Mouse (Mus musculus): Measurements from ENCODE around the gene Rnf213.
A peak's percentile ranks its signal among the peaks of the same experiment; 100 is the strongest.
"Not testable (repeated sequence)": the region's sequence is repeated elsewhere in the genome, so short reads cannot be mapped to it uniquely, and the experiment has no call there.

Gene Rnf213

GRCm38 (mm10) chr11:119392800-119393482 lies at the start of gene Rnf213:
Rnf213 (plus strand) TSS chr11:119393100.
- peak; percentile 17 for DNase-seq

DNA sequence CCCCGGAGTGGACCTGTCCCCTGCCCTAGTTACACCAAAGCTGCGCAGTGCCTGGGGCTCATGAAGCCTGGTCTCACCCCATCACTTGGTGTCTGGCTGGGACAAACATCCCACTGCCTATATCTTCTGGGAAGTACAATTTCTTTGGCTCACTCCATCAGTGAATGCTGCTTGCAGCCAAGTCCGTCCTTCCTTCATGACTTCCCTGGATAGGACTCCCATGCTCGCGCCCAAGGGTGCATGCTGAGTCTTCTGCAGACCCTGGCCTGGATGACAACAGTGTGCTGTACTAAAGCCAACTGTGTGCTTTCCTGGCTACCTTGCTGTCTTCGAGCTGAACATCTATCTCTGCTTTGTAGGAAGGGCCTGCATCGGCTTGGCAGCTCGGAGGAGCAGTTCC lies 48.7 kb upstream of the Rnf213 start:
- DNase-seq: no peak

DNA sequence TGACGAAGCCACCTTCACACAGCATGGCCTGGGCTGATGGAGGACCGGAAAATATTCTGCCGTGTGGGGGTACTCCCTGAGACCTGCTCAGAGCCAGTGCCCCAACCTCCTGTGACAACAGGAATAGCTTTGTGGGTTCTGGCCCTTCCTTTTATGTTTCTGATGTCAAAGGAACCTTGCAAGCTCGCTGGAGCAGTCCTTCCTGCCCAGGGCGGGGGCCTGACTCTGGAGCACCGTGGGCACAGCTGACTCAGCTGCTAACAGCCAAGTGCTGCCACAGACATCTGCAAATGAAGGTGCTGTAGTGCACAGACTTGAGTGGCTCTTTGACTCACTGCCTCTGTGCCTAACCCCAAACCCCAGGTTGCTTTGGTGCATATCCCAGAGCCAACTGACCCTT lies 48.0 kb upstream of the Rnf213 start:
- no peak for DNase-seq

DNA sequence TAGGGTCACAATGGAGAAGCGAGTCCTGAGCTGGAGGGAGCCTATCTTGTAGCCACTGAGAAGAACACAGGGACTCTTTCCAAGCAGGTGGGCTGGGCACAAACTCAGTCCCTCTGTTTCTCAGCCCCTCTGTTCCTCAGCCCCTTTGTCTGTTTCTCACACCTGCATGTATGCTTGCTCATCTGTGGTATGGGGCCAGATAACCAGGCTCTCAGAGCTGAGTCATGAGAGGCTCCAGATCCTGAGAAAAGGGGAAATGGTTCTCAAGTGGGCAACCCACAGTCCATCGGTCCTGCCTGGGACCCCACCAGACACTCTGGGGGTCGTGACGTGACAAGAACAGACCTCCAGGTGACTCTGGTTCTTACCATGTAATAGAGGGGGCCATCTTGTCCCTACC lies 45.8 kb upstream of the Rnf213 start:
- DNase-seq: no peak

DNA sequence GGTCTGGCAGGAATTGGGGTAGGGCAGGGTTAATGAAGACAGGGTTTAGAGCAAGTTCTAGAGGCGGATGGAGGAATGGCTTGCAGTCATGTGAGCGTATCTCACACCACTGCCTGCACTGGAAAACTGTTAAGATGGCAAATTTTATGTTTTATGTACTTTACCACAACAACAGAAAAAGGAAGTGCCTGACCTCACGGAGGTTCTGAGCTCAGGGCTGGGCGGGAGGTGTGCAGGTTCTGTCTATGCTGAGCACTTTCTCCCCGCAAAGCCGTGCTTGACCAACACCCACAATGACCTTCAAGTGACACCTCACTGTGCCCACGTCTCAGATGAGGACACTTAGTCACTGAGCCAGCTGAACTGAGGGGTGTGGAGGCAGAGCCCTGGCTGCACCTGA lies 40.8 kb upstream of the Rnf213 start:
- no peak for DNase-seq

DNA sequence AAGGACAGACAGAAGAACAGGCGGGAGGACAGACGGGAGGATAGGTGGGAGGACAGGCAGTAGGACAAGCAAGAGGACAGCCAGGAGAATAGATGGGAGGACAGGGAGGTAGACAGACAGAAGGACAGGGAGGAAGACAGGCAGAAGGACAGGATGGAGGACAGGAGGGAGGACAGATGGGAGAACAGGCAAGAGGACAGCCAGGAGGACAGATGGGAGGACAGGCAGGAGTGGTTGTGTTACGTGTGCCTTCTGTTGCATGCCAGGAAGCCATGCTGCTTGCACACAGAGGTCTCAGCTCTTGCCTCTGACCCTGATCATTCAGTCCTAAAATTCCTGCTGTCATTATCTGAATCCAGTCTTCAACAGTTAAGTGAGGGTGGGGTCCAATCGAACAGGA lies 39.0 kb upstream of the Rnf213 start:
- DNase-seq: no peak

GRCm38 (mm10) chr11:119354798-119355442 lies 38.0 kb upstream of the Rnf213 start:
- DNase-seq: no peak

- DNase-seq: peak; percentile 74
Measured at GRCm38 (mm10) chr11:119355443-119356385, 37.2 kb upstream of the Rnf213 start, which contains the start of the genes Sgsh and Slc26a11. Sgsh (minus strand) TSS chr11:119355536. Slc26a11 (plus strand) TSS chr11:119355557.

DNA sequence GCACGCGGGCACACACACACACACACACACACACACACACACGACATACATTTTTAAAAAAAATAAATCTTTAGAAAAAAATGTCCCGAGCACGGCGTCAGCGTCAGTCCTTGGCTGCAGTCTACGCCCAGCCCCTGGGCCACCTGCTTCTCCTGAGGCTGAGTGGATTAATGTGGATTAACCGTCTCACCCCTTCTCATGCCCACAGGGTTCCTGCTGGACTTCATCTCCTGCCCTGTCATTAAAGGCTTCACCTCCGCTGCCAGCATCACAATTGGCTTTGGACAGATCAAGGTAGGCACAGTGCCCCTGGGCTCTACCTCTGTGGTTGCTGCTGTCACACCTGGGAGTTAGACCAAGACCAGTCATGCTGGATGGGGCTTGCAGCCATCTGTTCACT lies 33.8 kb upstream of the Rnf213 start:
- DNase-seq: no peak

- DNase-seq: no peak
Measured at GRCm38 (mm10) chr11:119362769-119363533, 29.9 kb upstream of the Rnf213 start.

- DNase-seq: peak; percentile 65
Measured at GRCm38 (mm10) chr11:119363534-119364145, 29.3 kb upstream of the Rnf213 start.

GRCm38 (mm10) chr11:119375425-119375824 lies 17.5 kb upstream of the Rnf213 start:
- no peak for DNase-seq

DNA sequence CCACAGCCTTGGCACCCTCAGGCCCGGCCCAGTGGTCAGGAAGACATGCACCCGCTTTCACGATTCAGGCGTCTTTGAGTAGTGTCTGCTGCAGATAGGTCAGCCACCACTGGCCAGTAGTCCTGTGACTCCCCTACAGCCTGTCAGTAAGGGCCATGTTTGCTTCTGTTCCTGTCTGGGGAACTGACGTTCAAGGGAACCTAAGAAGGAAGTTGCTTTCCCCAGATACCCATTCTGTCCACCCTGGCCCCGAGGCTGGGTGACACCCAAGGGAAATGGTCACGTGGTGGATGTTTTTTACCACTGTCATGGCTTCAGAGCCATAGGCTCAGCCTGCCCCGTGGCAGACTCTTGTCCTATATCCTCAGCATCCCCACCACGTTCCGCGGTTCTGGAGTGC lies 15.6 kb upstream of the Rnf213 start:
- DNase-seq: no peak

DNA sequence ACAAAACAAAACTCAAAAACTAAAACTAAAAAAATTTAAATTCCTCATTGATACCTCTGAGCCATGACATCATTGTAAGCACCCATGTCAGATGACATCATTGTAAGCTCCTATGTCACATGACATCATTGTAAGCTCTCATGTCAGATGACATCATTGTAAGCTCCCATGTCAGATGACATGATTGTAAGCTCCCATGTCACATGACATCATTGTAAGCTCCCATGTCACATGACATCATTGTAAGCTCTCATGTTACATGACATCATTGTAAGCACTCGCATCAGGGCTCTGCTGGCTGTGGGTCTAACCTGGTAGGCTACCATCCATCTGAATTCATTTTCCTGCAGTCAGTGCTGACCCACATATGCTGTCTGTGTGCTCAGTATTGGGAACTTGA lies 14.3 kb upstream of the Rnf213 start:
- no peak for DNase-seq

DNA sequence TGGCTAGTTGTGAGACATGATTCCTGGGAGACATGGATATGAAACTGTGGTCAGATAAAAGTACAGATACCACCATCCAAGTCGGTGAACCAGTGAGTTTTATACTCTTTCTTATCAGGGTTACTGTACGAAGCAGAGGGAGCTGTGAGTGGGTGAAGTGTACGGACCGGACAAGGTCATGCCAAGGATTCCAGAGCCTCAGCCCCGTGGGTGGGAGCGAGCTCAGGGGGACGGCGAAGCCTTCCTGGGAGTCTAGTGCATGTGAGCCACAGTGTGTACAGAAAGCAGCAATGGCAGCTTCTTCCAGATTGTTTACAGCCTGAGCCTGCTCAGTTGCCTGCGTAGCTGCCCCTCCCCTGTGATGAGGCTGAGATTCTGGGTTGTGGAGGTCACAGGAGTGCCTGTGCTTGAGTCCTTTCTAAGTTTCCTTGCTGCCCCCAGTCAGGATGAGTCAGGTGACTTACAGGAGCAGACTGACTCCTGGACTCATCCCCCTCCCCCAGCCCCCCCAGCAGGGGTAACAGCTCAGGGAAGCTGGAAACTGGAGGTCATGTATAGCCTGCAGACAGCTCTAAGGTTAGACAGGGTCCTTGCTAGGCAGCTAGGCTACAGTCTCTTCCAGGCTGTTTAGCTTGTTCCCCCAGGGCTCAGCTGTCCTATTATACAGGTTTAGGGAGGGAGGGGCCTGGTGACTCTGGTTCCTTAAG lies 11.1 kb upstream of the Rnf213 start:
- DNase-seq: no peak

- DNase-seq: no peak
Measured at GRCm38 (mm10) chr11:119382338-119382850, 10.5 kb upstream of the Rnf213 start.

- DNase-seq: no peak
Measured at GRCm38 (mm10) chr11:119384904-119385303, 8.0 kb upstream of the Rnf213 start.

GRCm38 (mm10) chr11:119386306-119386705 lies 6.6 kb upstream of the Rnf213 start:
- no peak for DNase-seq

- DNase-seq: not testable (repeated sequence)
Measured at GRCm38 (mm10) chr11:119387273-119387672, 5.6 kb upstream of the Rnf213 start.

GRCm38 (mm10) chr11:119389851-119390270 lies 3.0 kb upstream of the Rnf213 start:
- DNase-seq: peak; percentile 63
